ENCODE assay signal across 8 mouse cellular contexts in the genomic region with DNA sequence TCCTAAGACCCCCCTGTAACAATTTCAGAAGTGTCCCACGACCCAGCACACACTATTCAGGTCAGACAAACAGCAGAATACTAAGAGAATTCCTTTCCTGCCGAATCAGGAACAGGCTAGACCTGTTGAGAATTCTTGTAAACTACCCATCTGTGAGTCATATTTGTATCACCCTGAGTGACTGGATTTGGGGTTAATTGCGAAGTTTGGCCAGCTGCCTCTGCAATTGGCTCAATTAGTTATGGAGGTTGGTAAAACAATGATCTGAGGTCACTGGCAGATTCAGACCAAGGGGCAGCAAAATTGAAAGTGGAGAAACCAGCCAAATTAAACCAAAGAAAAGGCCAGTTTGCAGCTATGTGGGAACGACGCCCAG.
DNase-seq lines count a peak whose midpoint lies in the region; ATAC-seq and TF ChIP-seq lines count a peak whose summit lies in the region.

No protein-coding gene starts in this region.

- no peak overlapping the region for H3K4me2 ChIP-seq in kidney, embryonic 16.5 days (replicated peaks; ENCODE audit: low read depth, low read length)
- no peak overlapping the region for H3K4me2 ChIP-seq in forebrain, embryonic 16.5 days (ENCODE audit: low read length)

- no peak overlapping the region for H3K9ac ChIP-seq in kidney, embryonic 16.5 days (replicated peaks; ENCODE audit: low read length)
- H3K9ac ChIP-seq in forebrain, embryonic 16.5 days (replicated peaks; ENCODE audit: low read depth, low read length): no peak overlapping the region

- no peak overlapping the region for H3K27ac ChIP-seq in kidney, embryonic 16.5 days (ENCODE audit: low read length)
- H3K27ac ChIP-seq in forebrain, embryonic 16.5 days (ENCODE audit: low read length): no peak overlapping the region

- H3K4me3 ChIP-seq in kidney, embryonic 16.5 days (ENCODE audit: low read length): no peak overlapping the region
- no peak overlapping the region for H3K4me3 ChIP-seq in forebrain, embryonic 16.5 days (replicated peaks; ENCODE audit: low read length)
- no peak overlapping the region for H3K4me3 ChIP-seq in lung, adult 2 months (replicated peaks; ENCODE audit: extremely low read depth, low read depth, low read length)

- H3K27me3 ChIP-seq in kidney, embryonic 16.5 days (ENCODE audit: insufficient read depth, low read length): no peaks in the 10 kb centered on the region
- no peaks in the 10 kb centered on the region for H3K27me3 ChIP-seq in forebrain, embryonic 16.5 days (replicated peaks; ENCODE audit: control insufficient read depth, insufficient read depth, low read length)

- TF ChIP-seq POLR2A in lung, adult 2 months (IDR thresholded peaks at IDR 0.05; ENCODE audit: borderline replicate concordance, extremely low read depth, low read depth, low read length): no peak

- no peak for TF ChIP-seq CTCF in lung, adult 2 months (IDR thresholded peaks at IDR 0.05; ENCODE audit: insufficient read depth, low read length)

- no peak for ATAC-seq in kidney, embryonic 16.5 days (ENCODE audit: low FRiP score, low TSS enrichment)
- ATAC-seq in forebrain, embryonic 16.5 days: peak; percentile 52

- H3K36me3 ChIP-seq in kidney, embryonic 16.5 days (ENCODE audit: insufficient read depth, low read length): no peaks in the 10 kb centered on the region
- H3K36me3 ChIP-seq in forebrain, embryonic 16.5 days (ENCODE audit: control insufficient read depth, insufficient read depth): no peaks in the 10 kb centered on the region

- H3K9me3 ChIP-seq in kidney, embryonic 16.5 days (ENCODE audit: low read length): no peaks in the 10 kb centered on the region
- no peaks in the 10 kb centered on the region for H3K9me3 ChIP-seq in forebrain, embryonic 16.5 days (ENCODE audit: control insufficient read depth, low read length)

- H3K4me1 ChIP-seq in kidney, embryonic 16.5 days (ENCODE audit: insufficient read depth, low read length): peaks cover 12% of the 10 kb centered on the region
- H3K4me1 ChIP-seq in forebrain, embryonic 16.5 days (replicated peaks; ENCODE audit: control insufficient read depth, insufficient read depth, low read length): peaks cover 26% of the 10 kb centered on the region
- no peaks in the 10 kb centered on the region for H3K4me1 ChIP-seq in lung, adult 2 months (ENCODE audit: control insufficient read depth, insufficient read depth, low read length)

- peak; percentile 12 for DNase-seq in kidney, adult 18-20 months
- peak; percentile 66 for DNase-seq in brain, adult 2 months (ENCODE audit: low read depth, low spot score)
- peak; percentile 10 for DNase-seq in left cerebral cortex, adult 11 months (ENCODE audit: low spot score)
- peak; percentile 26 for DNase-seq in right cerebral cortex, postnatal 4 days
- DNase-seq in c-Kit-positive CD71-positive TER-119-positive erythroid progenitor cells, embryonic 14.5 days (ENCODE audit: low spot score): no peak
- no peak for DNase-seq in lung, adult 2 months

- 29% methylated on average over 5 of the region's 5 CpGs for WGBS in kidney, embryonic 16.5 days
- 30% methylated on average over 5 of the region's 5 CpGs for WGBS in forebrain, embryonic 16.5 days
- WGBS in lung, adult 2 months: 52% methylated on average over 5 of the region's 5 CpGs

Comparison
In these comparisons a context has a peak if more than half of its experiments do, and no peak if none do; other contexts are left out.
1. DNase-seq: peak in kidney, adult 18-20 months (single experiment), brain, adult 2 months (single experiment), left cerebral cortex, adult 11 months (single experiment) and right cerebral cortex, postnatal 4 days (single experiment); none in c-Kit-positive CD71-positive TER-119-positive erythroid progenitor cells, embryonic 14.5 days (single experiment) and lung, adult 2 months (single experiment).